Mouse (Mus musculus): ENCODE results near the gene Ptpre. TPM values are rescaled to one million over a fixed set of nuclear protein-coding genes. Genes with fewer than 3 reads are reported as not detected.

Gene Ptpre
- polyA plus RNA-seq (2021; fragmentation: Nextera tagmentation), result 21.8 and 22.7 TPM in 2 replicates
- long read RNA-seq, experiment 1, full-length matches to known transcripts, result 13 of 69 reads
- long read RNA-seq, experiment 1, partial matches to known transcripts, result 39 of 69 reads
- long read RNA-seq, experiment 1, other reads (novel, unspliced or antisense), result 17 of 69 reads
- long read RNA-seq, experiment 2, full-length matches to known transcripts, result 112 of 160 reads
- long read RNA-seq, experiment 2, partial matches to known transcripts, result 9 of 160 reads
- long read RNA-seq, experiment 2, other reads (novel, unspliced or antisense), result 39 of 160 reads

DNA sequence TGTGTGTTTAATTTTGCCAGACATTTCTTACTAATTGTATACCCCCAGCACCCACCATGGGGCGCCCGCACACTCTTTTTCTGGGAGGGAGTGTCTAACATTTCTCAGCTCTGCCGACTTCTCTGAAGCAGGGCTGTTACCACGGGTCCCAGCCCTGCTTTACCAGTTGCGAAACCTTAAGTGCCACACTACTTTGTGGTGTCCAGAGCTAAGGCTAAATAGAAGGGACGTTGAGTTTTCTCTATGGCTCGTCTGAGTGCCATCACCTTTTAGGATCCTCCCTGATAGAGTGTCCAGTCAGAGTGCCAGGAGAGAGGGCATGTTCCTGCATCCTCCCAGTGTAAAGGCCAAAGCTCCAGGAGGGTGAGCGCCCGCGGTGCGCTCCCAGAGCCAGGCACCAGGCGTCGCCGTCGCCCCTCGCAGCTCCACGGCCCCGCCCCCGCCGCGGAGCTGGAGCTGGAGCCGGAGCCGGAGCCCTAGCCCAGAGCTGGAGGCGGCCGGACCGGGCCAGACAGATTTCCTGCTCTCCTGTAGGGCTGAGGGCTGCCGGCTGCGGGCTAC is at the start of gene Ptpre:
TSS of gene Ptpre (plus strand) at position 141 of the 561 bp plus-strand sequence.

DNA sequence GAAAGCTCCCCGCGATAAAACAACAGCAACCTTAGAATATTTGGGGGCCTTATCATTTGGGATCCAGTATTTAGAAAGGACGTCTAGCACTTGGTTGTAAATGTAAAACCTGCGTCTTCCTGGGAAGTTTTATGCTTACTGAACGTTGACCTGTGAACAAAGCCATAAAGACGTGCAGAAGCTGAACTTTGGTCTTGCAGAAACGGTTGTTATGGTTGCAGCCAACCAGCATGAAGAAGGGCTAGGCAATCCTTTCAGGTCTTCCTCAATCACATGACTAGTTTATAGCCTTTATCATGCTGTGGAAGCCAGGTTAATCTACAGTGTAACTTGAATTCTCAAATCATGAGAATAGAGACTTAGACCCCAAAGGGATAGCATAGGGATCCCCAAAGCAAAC is 8.8 kb upstream of the Ptpre start, which contains the start of gene Clrn3:
TSS of gene Clrn3 (minus strand) at position 140 of the 400 bp plus-strand sequence.

DNA sequence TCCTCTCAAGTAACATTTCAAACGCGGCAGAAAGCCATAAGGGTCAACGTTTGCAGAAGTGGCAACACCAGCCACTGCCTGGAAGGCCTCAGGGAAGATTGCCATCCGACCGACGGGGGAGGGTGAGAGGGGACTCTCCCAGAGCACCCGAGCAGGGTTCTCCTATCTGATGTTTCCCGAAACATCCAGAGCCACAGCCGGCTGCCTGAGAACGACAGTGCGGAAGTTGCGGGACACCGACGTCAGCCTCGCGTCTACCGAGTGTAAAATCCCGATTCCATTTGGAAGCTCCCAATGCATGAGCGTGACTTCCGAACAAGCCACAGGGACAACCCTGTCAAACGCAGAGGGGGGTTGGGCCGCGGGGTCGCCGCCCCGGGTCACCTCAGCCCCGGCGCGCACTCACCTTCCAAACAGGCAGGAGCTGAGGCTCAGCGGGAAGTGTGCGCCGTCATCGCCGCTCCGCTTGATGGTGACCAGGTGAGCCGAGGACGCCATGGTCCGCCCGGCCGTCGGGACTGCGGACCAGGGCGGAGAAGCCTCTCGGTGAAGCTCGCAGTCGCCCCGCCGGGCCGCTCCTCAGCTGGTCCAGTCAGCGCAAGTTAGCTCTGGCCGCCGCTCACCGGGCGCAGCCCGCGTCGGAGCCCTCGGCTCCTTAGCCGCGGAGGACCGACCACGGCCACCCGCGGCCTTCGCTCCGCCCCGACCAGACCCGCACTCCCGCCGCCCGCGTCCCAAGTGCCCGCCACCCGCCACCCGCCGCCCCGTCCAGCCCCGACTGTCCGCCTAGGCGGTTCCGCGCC is 178.6 kb downstream of the Ptpre start, which contains the start of gene Mki67:
TSS of gene Mki67 (minus strand) at position 720 of the 803 bp plus-strand sequence.

Small RNA genes lying within 50 kb of the gene (microRNA-seq; reads per million reads assigned to microRNA genes)
- gene Mir1962, result not detected

Other genes starting within 250 kb of the Ptpre start
- gene Foxi2, start 127.2 kb upstream of the Ptpre start, polyA plus RNA-seq (2021; fragmentation: Nextera tagmentation), result not detected in 2 replicates
- not detected in 2 replicates for gene Clrn3, start 8.8 kb upstream of the Ptpre start, polyA plus RNA-seq (2021; fragmentation: Nextera tagmentation)
- 0.08 and 0.11 TPM in 2 replicates for gene Mki67, start 178.9 kb downstream of the Ptpre start, polyA plus RNA-seq (2021; fragmentation: Nextera tagmentation)

All from layer of hippocampus, adult 6 months (tissue).